Mouse (Mus musculus): Measurements from ENCODE around the gene Taf11.

DNA sequence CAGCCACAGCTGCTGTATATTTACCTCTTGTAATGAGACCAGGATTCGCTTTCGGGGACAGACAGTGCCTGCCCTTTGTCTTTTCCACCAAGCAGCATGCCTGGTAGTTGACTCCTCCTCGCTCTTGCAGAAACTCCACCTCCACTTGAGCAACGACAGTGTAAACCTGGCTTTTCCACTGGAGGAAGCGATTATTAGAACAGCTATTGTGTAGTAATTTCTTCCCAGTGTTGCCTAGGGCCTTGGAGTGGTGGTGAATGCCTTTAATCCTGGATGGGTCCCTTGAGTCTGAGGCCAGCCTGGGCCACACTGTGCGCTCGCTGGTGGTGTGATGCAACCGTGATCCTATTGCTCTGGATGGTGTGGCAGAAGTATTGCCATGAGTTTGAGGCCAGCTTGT is 26.5 kb downstream of the Taf11 start:
- TF ChIP-seq CTCF (IDR thresholded peaks at IDR 0.05; ENCODE audit: borderline replicate concordance, extremely low read depth, insufficient read depth, insufficient read length) (no peak), POLR2A (IDR thresholded peaks at IDR 0.05; ENCODE audit: borderline replicate concordance, extremely low read depth, insufficient read depth, insufficient read length, poor library complexity, severe bottlenecking) (no peak)
